Mouse (Mus musculus): Measurements from ENCODE around the gene Gli2. TPM values are rescaled to one million over a fixed set of nuclear protein-coding genes. Genes with fewer than 3 reads are reported as not detected.

Gene Gli2
- polyA plus RNA-seq, 1 experiment, result 4.4 TPM

DNA sequence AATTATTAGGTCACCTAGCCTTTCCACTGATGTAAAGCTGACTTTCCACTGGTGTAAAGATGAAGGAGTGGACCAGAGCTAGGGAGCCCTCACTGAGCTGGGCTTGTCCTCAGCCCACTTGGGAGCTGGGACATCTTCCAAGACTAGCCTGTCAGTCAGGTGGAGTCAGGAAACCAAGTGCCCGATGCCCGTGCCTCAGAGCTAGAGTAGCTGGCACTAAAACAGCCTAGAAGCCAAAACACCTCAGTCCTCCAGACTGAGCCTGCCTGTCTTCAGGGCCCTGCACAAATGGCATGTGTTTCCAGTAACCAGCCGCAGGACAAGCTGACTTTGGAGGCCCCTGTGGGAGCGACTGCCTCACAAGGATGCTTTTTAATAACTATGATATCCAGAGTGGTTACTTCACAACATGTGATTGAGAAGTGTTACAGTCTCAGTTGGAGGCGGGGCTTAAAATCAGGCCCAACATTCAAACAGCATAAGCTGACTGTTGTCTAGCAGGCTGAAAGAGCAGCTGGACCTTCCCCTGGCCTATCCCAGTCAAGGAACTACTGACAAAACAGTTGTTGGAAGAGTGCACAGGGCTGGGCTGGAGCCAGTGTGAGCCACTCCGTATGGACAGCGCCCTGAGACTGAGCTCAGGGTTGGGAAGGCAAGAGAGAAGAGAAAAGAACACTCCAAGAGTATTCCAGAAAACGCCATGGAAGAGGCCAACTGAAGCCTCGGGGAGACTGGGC lies 158.2 kb downstream of the Gli2 start:
- TF ChIP-seq POLR2A (IDR thresholded peaks at IDR 0.05; ENCODE audit: borderline replicate concordance, extremely low read depth, low read depth, low read length) (no peak), CTCF (IDR thresholded peaks at IDR 0.05; ENCODE audit: insufficient read depth, low read length) (no peak)
- DNase-seq, result no peak
- H3K4me1 ChIP-seq (ENCODE audit: control insufficient read depth, insufficient read depth, low read length), result no peaks in the 10 kb centered on the region
- 60% methylated on average over 9 of the region's 9 CpGs for WGBS
- no peak overlapping the region for H3K4me3 ChIP-seq (replicated peaks; ENCODE audit: extremely low read depth, low read depth, low read length)

DNA sequence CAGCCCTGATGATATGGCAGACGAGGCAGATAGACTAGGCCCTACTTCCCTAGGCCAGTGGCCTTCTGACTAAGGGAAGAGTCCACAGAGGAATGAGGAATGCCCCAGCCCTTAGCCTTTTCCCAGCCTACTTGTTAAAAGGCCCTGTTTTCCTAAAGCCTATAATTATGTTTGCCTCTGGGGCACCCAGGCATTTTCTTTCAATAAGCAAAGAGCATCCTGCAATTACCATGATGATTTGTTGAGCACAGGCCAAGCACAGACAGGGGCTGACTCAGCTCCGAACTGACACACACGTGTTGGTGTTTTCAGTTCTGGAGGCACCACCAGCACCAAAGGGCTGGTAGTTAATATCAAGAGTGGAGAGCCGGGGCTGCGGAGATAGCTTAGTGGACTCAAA lies 162.0 kb downstream of the Gli2 start:
- DNase-seq, result no peak
- 81% methylated on average over 5 of the region's 5 CpGs for WGBS
- Histone ChIP-seq H3K4me3 (replicated peaks; ENCODE audit: extremely low read depth, low read depth, low read length) (no peak overlapping the region), H3K4me1 (ENCODE audit: control insufficient read depth, insufficient read depth, low read length) (no peaks in the 10 kb centered on the region)
- TF ChIP-seq CTCF (IDR thresholded peaks at IDR 0.05; ENCODE audit: insufficient read depth, low read length) (no peak), POLR2A (IDR thresholded peaks at IDR 0.05; ENCODE audit: borderline replicate concordance, extremely low read depth, low read depth, low read length) (no peak)

DNA sequence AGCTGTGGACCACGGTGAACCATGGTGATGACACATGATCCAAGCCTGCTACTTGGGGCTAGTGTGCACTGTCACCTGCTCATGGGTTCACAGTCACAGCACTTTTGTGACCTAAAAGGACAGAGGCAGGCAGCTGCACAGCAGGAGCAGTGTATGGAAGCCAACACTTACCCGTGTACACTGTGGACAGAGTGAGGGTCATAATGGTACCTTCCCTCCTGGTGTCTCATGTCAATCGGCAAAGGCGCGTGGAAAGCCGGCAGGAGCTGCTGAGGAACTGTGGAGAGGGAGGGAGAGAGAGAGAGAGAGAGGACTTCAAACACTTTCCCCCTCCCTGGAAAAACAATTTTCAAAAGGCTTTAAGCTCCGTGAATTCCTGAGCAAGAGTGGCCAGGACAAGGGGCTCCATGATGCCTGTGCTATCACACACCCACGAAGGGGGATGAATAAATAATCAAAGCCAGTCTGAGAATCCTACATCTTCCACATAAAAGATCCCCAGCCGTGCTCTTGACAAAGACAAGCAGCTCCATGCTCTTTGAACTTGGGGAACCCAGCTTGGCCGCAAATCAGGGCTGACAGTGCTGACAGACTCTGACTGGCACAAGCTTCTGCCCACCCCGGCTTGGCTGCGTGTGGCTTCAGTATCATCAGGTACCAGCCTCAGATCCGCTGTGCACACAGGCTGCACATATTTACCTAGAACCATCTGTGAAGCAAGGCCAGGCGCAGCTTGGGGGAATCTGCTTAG lies 163.1 kb downstream of the Gli2 start:
- TF ChIP-seq POLR2A (IDR thresholded peaks at IDR 0.05; ENCODE audit: borderline replicate concordance, extremely low read depth, low read depth, low read length), result no peak
- TF ChIP-seq CTCF (IDR thresholded peaks at IDR 0.05; ENCODE audit: insufficient read depth, low read length), result no peak
- 58% methylated on average over 14 of the region's 14 CpGs for WGBS
- Histone ChIP-seq H3K4me1 (ENCODE audit: control insufficient read depth, insufficient read depth, low read length) (no peaks in the 10 kb centered on the region), H3K4me3 (replicated peaks; ENCODE audit: extremely low read depth, low read depth, low read length) (no peak overlapping the region)
- DNase-seq, result no peak

DNA sequence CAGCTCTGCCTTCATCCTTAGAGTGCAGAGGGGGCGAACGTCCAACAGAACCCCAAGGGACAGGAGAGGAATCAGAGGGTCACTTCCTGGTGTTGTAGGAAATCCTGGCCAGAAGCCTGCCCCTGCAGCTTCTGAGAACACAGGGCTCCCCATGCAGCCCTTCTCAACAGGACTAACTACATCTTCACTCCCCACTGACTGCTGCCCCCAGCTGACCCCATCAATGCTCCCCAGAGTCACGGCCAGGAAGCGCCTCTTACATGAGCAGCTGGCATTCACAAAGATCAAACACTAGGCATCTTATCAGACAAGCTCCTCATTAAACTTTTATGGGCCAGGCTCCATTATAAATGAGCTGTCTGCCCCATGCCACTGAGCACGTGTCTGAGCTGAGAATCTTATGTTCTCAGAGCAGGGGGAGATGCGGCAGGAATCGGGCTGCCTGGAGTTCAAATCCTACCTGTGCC lies 172.6 kb downstream of the Gli2 start:
- DNase-seq, result no peak
- TF ChIP-seq CTCF (IDR thresholded peaks at IDR 0.05; ENCODE audit: insufficient read depth, low read length) (no peak), POLR2A (IDR thresholded peaks at IDR 0.05; ENCODE audit: borderline replicate concordance, extremely low read depth, low read depth, low read length) (no peak)
- 35% methylated on average over 7 of the region's 7 CpGs for WGBS
- H3K4me3 ChIP-seq (replicated peaks; ENCODE audit: extremely low read depth, low read depth, low read length), result no peak overlapping the region
- no peaks in the 10 kb centered on the region for H3K4me1 ChIP-seq (ENCODE audit: control insufficient read depth, insufficient read depth, low read length)

DNA sequence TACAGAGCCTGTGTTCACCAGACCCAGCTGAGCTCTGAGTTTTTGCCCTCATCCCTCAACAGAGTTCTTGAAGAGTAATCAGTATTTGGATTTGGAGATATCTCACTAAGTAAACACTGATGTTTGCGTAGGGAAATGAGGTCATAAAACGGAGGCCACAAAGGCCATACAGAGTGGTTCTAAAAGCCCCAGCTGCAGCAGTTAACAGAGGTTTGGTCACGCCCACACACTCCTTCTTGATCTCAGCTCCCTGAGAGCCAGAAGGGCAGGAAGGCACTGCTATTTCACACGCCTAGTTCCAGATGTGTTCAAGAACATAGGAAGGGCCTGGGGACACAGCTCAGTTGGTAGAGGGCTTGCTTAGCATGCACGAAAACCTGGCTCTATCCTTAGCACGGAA lies 175.1 kb downstream of the Gli2 start:
- no peak for TF ChIP-seq POLR2A (IDR thresholded peaks at IDR 0.05; ENCODE audit: borderline replicate concordance, extremely low read depth, low read depth, low read length)
- no peak for TF ChIP-seq CTCF (IDR thresholded peaks at IDR 0.05; ENCODE audit: insufficient read depth, low read length)
- 43% methylated on average over 6 of the region's 6 CpGs for WGBS
- Histone ChIP-seq H3K4me1 (ENCODE audit: control insufficient read depth, insufficient read depth, low read length) (no peaks in the 10 kb centered on the region), H3K4me3 (replicated peaks; ENCODE audit: extremely low read depth, low read depth, low read length) (no peak overlapping the region)
- no peak for DNase-seq

DNA sequence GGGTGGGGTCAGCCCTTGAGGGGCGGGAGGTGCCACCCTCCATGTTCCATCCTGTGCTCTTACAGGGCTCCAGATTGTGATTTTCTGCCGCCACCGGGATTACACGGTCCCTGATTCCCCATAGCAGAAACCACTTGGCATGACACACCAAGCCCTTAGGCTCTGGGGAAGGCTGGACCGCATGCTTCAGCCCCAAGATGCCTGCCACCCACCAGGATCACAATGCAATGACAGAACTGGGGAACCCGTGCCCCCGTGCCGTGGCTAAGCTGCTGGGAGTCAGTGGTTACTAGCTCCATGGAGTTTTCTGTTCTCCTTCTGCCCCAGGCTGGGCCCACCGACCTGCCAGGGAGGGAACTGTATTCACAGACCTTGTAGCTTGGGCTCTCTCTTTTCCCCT lies 178.2 kb downstream of the Gli2 start:
- TF ChIP-seq CTCF (IDR thresholded peaks at IDR 0.05; ENCODE audit: insufficient read depth, low read length), result no peak
- no peak for TF ChIP-seq POLR2A (IDR thresholded peaks at IDR 0.05; ENCODE audit: borderline replicate concordance, extremely low read depth, low read depth, low read length)
- no peak for DNase-seq
- 86% methylated on average over 9 of the region's 9 CpGs for WGBS
- no peaks in the 10 kb centered on the region for H3K4me1 ChIP-seq (ENCODE audit: control insufficient read depth, insufficient read depth, low read length)
- H3K4me3 ChIP-seq (replicated peaks; ENCODE audit: extremely low read depth, low read depth, low read length), result no peak overlapping the region

DNA sequence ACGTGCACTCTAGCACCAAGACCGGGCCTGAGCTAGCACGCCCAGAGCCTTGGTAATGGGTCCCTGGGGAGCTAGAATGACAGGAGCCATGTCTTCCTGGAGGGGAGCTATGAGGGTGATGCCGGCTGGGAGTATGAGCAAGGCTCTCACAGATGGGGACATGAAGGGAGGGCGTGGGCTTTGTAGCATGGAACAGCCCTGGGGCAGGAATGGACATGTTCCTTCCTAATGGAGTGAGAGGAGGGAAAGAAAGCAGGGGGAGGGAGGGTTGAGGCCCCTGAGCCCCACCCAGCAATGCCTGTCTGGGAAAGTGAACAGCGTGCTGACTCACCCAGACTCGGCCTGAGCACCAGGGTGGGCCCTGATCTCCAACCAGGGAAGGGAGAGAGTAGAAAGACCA lies 179.9 kb downstream of the Gli2 start:
- DNase-seq, result no peak
- H3K4me3 ChIP-seq (replicated peaks; ENCODE audit: extremely low read depth, low read depth, low read length), result no peak overlapping the region
- TF ChIP-seq POLR2A (IDR thresholded peaks at IDR 0.05; ENCODE audit: borderline replicate concordance, extremely low read depth, low read depth, low read length) (no peak), CTCF (IDR thresholded peaks at IDR 0.05; ENCODE audit: insufficient read depth, low read length) (no peak)
- H3K4me1 ChIP-seq (ENCODE audit: control insufficient read depth, insufficient read depth, low read length), result no peaks in the 10 kb centered on the region
- 77% methylated on average over 7 of the region's 7 CpGs for WGBS

DNA sequence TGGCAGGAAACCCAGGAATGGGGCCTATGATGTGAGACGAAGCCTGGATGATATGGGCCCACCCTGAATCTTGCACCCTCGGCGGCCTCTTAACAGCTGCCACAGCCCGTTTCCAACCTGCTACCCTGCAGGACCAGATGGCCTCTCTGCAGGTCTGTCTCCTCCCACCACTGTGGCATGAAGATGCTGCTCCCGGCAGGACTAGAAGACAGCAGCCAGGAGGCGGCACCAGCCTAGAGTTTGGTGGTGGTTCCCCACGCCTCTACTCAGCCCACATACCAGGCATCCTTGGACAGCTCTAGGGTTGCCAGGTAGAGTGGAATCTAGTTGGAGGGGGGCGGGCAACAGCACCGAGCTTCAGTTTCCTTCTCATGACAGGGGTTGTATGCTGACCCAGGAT lies 188.7 kb downstream of the Gli2 start:
- 68% methylated on average over 9 of the region's 9 CpGs for WGBS
- TF ChIP-seq CTCF (IDR thresholded peaks at IDR 0.05; ENCODE audit: insufficient read depth, low read length) (no peak), POLR2A (IDR thresholded peaks at IDR 0.05; ENCODE audit: borderline replicate concordance, extremely low read depth, low read depth, low read length) (no peak)
- no peak overlapping the region for H3K4me3 ChIP-seq (replicated peaks; ENCODE audit: extremely low read depth, low read depth, low read length)
- no peak for DNase-seq
- no peaks in the 10 kb centered on the region for H3K4me1 ChIP-seq (ENCODE audit: control insufficient read depth, insufficient read depth, low read length)

DNA sequence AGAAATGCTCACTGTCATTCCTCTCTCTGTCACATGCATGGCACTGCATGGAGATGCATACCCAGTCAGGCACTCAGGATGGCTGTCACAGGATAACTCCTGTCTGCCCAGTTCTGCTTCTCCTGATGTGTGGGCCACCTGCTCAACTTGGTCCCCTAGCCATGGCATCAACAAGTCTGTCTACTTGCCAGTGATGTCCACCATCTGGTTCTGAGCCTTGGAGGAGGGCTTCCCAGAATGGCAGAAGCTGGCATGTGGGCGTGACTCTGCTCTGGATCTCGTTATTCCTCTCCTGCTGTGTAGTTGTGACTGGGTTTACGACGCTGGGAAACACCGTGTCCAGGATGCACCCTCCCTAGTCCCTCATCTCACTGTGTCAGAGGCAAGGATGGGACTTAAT lies 189.4 kb downstream of the Gli2 start:
- Histone ChIP-seq H3K4me3 (replicated peaks; ENCODE audit: extremely low read depth, low read depth, low read length) (no peak overlapping the region), H3K4me1 (ENCODE audit: control insufficient read depth, insufficient read depth, low read length) (no peaks in the 10 kb centered on the region)
- TF ChIP-seq POLR2A (IDR thresholded peaks at IDR 0.05; ENCODE audit: borderline replicate concordance, extremely low read depth, low read depth, low read length), result no peak
- TF ChIP-seq CTCF (IDR thresholded peaks at IDR 0.05; ENCODE audit: insufficient read depth, low read length), result no peak
- WGBS, result 71% methylated on average over 5 of the region's 5 CpGs
- DNase-seq, result no peak

DNA sequence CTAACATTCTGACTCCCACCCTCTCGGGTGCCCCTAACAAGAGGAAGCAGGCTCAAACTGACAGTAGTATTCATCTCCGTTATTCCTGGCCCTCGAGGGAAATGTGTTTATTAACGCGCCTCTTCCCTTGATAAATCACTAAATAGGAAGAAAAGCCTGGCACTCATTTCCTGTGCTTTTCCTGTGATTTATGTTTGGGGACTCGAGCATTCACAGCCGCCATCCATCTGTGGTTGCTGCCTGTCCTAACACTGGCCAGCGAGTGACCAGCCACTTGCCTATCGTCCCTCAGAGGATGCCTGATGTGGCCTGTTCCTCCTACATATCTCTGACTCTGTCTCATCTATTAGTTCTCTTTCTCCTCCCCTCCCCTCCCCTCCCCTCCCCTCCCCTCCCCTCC lies 195.3 kb downstream of the Gli2 start:
- no peak overlapping the region for H3K4me3 ChIP-seq (replicated peaks; ENCODE audit: extremely low read depth, low read depth, low read length)
- no peak for DNase-seq
- TF ChIP-seq CTCF (IDR thresholded peaks at IDR 0.05; ENCODE audit: insufficient read depth, low read length) (no peak), POLR2A (IDR thresholded peaks at IDR 0.05; ENCODE audit: borderline replicate concordance, extremely low read depth, low read depth, low read length) (no peak)
- no peaks in the 10 kb centered on the region for H3K4me1 ChIP-seq (ENCODE audit: control insufficient read depth, insufficient read depth, low read length)
- WGBS, result 39% methylated on average over 9 of the region's 9 CpGs
